Mouse (Mus musculus): ENCODE data around the gene Snrnp35. TPM values are rescaled to one million over a fixed set of nuclear protein-coding genes. Genes with fewer than 3 reads are reported as not detected.
A peak's percentile ranks its signal among the peaks of the same experiment; 100 is the strongest.

Snrnp35 gene
- polyA plus RNA-seq, 1 experiment, result 5.9 TPM

DNA sequence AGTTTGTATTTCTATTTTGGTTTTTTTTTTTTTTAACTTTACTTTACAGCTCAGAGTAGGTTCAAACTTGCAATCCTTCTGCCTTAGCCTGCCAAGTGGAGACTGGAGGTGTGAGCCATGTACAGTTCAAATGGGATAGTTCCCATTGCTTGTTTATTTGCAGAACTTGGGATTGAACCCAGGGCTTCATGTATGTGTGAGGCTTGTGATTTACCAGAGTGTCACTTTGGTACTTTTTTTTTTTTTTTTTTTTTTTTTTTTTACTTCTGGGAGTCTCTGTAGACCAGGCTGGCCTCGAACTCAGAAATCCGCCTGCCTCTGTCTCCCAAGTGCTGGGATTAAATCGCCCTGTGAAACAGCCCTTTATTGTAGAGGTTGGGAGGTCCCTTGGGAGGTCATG lies 38.7 kb upstream of the Snrnp35 start:
- DNase-seq, result no peak
- H3K4me1 ChIP-seq (ENCODE audit: control insufficient read depth, insufficient read depth, low read length), result peaks cover 17% of the 10 kb centered on the region; the same call in 1 of the 2 replicates
- H3K27me3 ChIP-seq (replicated peaks; ENCODE audit: control insufficient read depth, insufficient read depth, low read length), result no peaks in the 10 kb centered on the region
- WGBS, result 57% methylated on average over 3 of the region's 3 CpGs
- TF ChIP-seq CTCF (conservative IDR thresholded peaks at IDR 0.05; ENCODE audit: insufficient read depth, insufficient read length, low read depth, low read length), result no peak
- TF ChIP-seq POLR2A (IDR thresholded peaks at IDR 0.05; ENCODE audit: low read depth, low read length), result no peak
- peak overlapping the region; percentile 91 for H3K27ac ChIP-seq (ENCODE audit: insufficient read depth, low read depth, low read length)
- no peaks in the 10 kb centered on the region for H3K36me3 ChIP-seq (ENCODE audit: control insufficient read depth, insufficient read depth, low read length)
- H3K4me3 ChIP-seq (ENCODE audit: insufficient read depth, low read depth, low read length), result peak overlapping the region; percentile 75; the same call in 1 of the 2 replicates

- H3K4me1 ChIP-seq (ENCODE audit: control insufficient read depth, insufficient read depth, low read length), result peaks cover 23% of the 10 kb centered on the region; the same call in 1 of the 2 replicates
- no peaks in the 10 kb centered on the region for H3K36me3 ChIP-seq (ENCODE audit: control insufficient read depth, insufficient read depth, low read length)
- no peak for TF ChIP-seq POLR2A (IDR thresholded peaks at IDR 0.05; ENCODE audit: low read depth, low read length)
- 22% methylated on average over 65 of the region's 66 CpGs for WGBS
- no peaks in the 10 kb centered on the region for H3K27me3 ChIP-seq (replicated peaks; ENCODE audit: control insufficient read depth, insufficient read depth, low read length)
- peak overlapping the region; percentile 75 for H3K4me3 ChIP-seq (ENCODE audit: insufficient read depth, low read depth, low read length)
- H3K27ac ChIP-seq (ENCODE audit: insufficient read depth, low read depth, low read length), result peak overlapping the region; percentile 91
- DNase-seq, result peak; percentile 92
Measured at GRCm38 (mm10) chr5:124444661-124445561, 38.0 kb upstream of the Snrnp35 start.

DNA sequence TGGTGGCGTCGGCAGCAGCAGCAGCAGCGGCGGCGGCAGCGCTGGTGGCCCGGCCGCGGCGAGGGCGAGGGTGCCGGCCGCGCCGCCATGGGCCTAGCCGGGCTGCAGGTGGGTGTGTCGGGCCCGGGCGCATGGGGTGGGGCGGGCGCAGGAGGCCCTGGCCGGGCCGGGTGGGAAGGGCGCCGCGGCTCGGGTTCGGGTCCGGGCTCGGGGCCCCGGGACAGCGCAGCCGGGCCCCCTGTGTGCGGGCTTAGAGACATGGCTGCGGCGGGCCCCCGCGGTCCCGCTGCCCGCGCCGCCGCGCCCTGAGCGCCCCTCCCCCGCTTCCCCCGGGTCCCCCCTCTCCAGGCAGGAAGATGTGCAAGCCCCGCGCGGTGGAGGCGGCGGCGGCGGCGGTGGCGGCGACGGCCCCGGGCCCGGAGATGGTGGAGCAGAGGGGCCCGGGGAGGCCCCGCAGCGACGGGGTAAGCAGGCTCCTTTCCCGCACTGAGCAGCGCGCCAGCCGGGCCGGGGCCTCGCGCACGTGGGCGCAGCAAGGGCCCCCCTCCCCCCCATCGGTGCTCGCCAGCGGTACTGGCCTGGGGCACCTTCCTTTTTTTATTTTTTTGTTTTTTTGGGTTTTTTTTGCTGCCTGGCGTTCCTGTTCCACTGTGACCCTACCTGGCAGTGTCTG lies 37.2 kb upstream of the Snrnp35 start:
- Histone ChIP-seq H3K4me3 (ENCODE audit: insufficient read depth, low read depth, low read length) (peak overlapping the region; percentile 75), H3K4me1 (ENCODE audit: control insufficient read depth, insufficient read depth, low read length) (peaks cover 25% of the 10 kb centered on the region; the same call in 1 of the 2 replicates), H3K27ac (ENCODE audit: insufficient read depth, low read depth, low read length) (peak overlapping the region; percentile 37), H3K27me3 (replicated peaks; ENCODE audit: control insufficient read depth, insufficient read depth, low read length) (no peaks in the 10 kb centered on the region), H3K36me3 (ENCODE audit: control insufficient read depth, insufficient read depth, low read length) (no peaks in the 10 kb centered on the region)
- TF ChIP-seq POLR2A (IDR thresholded peaks at IDR 0.05; ENCODE audit: low read depth, low read length) (no peak), CTCF (conservative IDR thresholded peaks at IDR 0.05; ENCODE audit: insufficient read depth, insufficient read length, low read depth, low read length) (no peak)
- peak; percentile 58 for DNase-seq
- 3% methylated on average over 72 of the region's 77 CpGs for WGBS

DNA sequence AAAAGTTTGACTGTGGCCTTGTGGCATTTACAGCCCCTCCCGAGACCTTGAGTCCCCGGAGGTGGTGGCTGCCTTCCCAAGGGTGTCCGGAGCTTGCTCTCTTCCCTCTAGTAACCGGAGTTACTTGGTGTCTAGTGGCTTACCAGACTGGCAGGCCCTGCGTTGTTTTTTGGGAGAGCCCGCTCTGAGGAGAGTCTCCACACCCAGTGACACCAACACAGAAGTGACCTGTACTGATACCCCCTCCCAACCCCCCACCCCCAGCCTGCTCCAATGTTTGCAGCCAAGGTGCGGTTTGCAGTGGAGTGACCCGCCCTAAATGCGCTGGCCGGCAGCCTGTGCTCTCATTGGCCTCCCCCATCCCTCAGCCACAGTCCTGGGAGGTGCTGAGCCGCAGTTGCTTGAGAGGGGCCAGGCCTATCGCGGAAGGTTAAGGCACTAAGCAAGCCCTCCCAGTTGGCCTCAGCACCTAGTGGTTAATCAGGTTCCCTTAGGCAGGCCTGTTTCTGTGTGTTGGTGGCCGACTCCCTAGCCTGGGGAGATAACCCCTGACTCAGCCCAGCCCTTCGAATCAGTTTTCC lies 36.5 kb upstream of the Snrnp35 start:
- TF ChIP-seq CTCF (conservative IDR thresholded peaks at IDR 0.05; ENCODE audit: insufficient read depth, insufficient read length, low read depth, low read length), result no peak
- TF ChIP-seq POLR2A (IDR thresholded peaks at IDR 0.05; ENCODE audit: low read depth, low read length), result no peak
- no peaks in the 10 kb centered on the region for H3K27me3 ChIP-seq (replicated peaks; ENCODE audit: control insufficient read depth, insufficient read depth, low read length)
- H3K36me3 ChIP-seq (ENCODE audit: control insufficient read depth, insufficient read depth, low read length), result no peaks in the 10 kb centered on the region
- WGBS, result 4% methylated on average over 15 of the region's 15 CpGs
- H3K4me1 ChIP-seq (ENCODE audit: control insufficient read depth, insufficient read depth, low read length), result peaks cover 25% of the 10 kb centered on the region; the same call in 1 of the 2 replicates
- DNase-seq, result peak; percentile 78
- H3K4me3 ChIP-seq (ENCODE audit: insufficient read depth, low read depth, low read length), result peak overlapping the region; percentile 75
- H3K27ac ChIP-seq (ENCODE audit: insufficient read depth, low read depth, low read length), result peak overlapping the region; percentile 51

DNA sequence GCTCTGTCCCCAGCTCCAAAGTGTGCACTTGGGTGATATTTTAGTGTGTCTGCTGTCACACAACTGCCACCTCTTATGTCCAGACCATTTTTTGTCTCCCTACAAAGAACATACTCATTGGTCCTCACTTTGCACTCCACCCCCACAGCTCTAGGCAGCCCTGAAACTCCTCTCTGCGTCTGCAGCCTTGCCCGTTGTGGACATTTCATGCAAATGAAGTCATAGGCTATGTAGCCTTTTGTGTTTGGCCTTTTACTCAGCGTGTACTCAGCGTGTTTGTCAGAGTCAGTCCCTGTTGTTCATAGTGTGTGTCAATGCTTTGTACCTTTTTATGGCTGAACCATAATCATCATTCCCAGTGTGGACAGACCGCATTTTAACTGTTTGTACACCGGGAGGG lies 33.4 kb upstream of the Snrnp35 start:
- DNase-seq, result no peak
- H3K36me3 ChIP-seq (ENCODE audit: control insufficient read depth, insufficient read depth, low read length), result no peaks in the 10 kb centered on the region; the same call in 1 of the 2 replicates
- TF ChIP-seq POLR2A (IDR thresholded peaks at IDR 0.05; ENCODE audit: low read depth, low read length) (no peak), CTCF (conservative IDR thresholded peaks at IDR 0.05; ENCODE audit: insufficient read depth, insufficient read length, low read depth, low read length) (no peak)

GRCm38 (mm10) chr5:124450051-124450450 lies 32.9 kb upstream of the Snrnp35 start:
- DNase-seq, result peak; percentile 47
- H3K4me3 ChIP-seq (ENCODE audit: insufficient read depth, low read depth, low read length), result peak overlapping the region; percentile 16; the same call in 1 of the 2 replicates
- no peaks in the 10 kb centered on the region for H3K27me3 ChIP-seq (replicated peaks; ENCODE audit: control insufficient read depth, insufficient read depth, low read length)
- H3K4me1 ChIP-seq (ENCODE audit: control insufficient read depth, insufficient read depth, low read length), result peaks cover 29% of the 10 kb centered on the region
- WGBS, result 59% methylated on average over 7 of the region's 7 CpGs
- peak overlapping the region; percentile 79 for H3K27ac ChIP-seq (ENCODE audit: insufficient read depth, low read depth, low read length)
- no peaks in the 10 kb centered on the region; the same call in 1 of the 2 replicates for H3K36me3 ChIP-seq (ENCODE audit: control insufficient read depth, insufficient read depth, low read length)
- TF ChIP-seq CTCF (conservative IDR thresholded peaks at IDR 0.05; ENCODE audit: insufficient read depth, insufficient read length, low read depth, low read length), result no peak
- no peak for TF ChIP-seq POLR2A (IDR thresholded peaks at IDR 0.05; ENCODE audit: low read depth, low read length)

More for the DNA sequence above, 33.4 kb upstream of the Snrnp35 start:
- Histone ChIP-seq H3K27me3 (replicated peaks; ENCODE audit: control insufficient read depth, insufficient read depth, low read length) (no peaks in the 10 kb centered on the region), H3K27ac (ENCODE audit: insufficient read depth, low read depth, low read length) (peak overlapping the region; percentile 27; the same call in 1 of the 2 replicates), H3K4me1 (ENCODE audit: control insufficient read depth, insufficient read depth, low read length) (peaks cover 34% of the 10 kb centered on the region), H3K4me3 (ENCODE audit: insufficient read depth, low read depth, low read length) (no peak overlapping the region)
- 45% methylated on average over 6 of the region's 6 CpGs for WGBS

All from kidney, adult 2 months (tissue).